ENCODE assay signal across 26 mouse cellular contexts in the genomic region with DNA sequence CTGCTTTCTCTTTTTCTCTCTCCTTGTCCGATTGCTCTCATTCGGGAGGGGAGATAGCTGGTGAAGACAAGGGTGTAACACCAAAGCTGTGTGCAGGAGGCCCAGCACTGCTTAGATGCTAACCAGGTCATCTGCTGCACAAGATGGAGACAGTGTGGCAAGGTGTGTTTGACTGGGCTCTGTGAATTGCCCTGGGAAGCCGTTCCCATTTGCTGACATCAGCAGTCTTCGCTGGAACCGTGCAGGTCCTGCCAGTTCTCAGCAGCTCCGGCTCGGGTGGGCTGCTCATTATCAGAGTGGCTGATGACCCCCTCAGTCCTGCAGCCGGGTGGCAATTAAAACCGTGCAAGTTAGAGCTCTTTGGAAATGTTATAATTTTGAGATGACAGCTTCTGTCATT.
"Had no signal": no experiment of that assay in that cellular context is flagged by ENCODE, and none has a peak within 500 bp of the region (broad histone marks: within the 10 kb centered on the region; RNA-seq: fewer than 3 reads in every experiment).

No protein-coding gene starts in this region.

- H3K4me3 ChIP-seq: gastrocnemius, adult 2 months; heart, adult 2 months; heart, embryonic 13.5 days; heart, embryonic 15.5 days; hindbrain, embryonic 10.5 days; hindbrain, embryonic 12.5 days; layer of hippocampus, adult 2 months; left cerebral cortex, adult 2 months; limb, embryonic 10.5 days; limb, embryonic 12.5 days; liver, embryonic 13.5 days; liver, embryonic 15.5 days had no signal

- H3K4me1 ChIP-seq: heart, embryonic 15.5 days; hindbrain, embryonic 12.5 days; liver, embryonic 13.5 days; liver, embryonic 15.5 days had no signal

- H3K9ac ChIP-seq: heart, embryonic 13.5 days; heart, embryonic 15.5 days; hindbrain, embryonic 12.5 days; limb, embryonic 12.5 days; liver, embryonic 13.5 days; liver, embryonic 15.5 days had no signal

- H3K4me2 ChIP-seq: heart, embryonic 11.5 days; heart, embryonic 13.5 days; heart, embryonic 15.5 days; hindbrain, embryonic 12.5 days; limb, embryonic 12.5 days; liver, embryonic 11.5 days; liver, embryonic 13.5 days; liver, embryonic 15.5 days had no signal

- H3K27ac ChIP-seq: gastrocnemius, adult 2 months; heart, adult 2 months; heart, embryonic 13.5 days; heart, embryonic 15.5 days; hindbrain, embryonic 10.5 days; hindbrain, embryonic 12.5 days; layer of hippocampus, adult 2 months; left cerebral cortex, adult 2 months; limb, embryonic 10.5 days; limb, embryonic 12.5 days; liver, embryonic 13.5 days; liver, embryonic 15.5 days had no signal

- H3K36me3 ChIP-seq: heart, embryonic 13.5 days; heart, embryonic 15.5 days; hindbrain, embryonic 10.5 days; hindbrain, embryonic 12.5 days; limb, embryonic 10.5 days; limb, embryonic 12.5 days had no signal

- DNase-seq: gastrocnemius, adult 2 months; gastrocnemius, postnatal 10 days; gastrocnemius, postnatal 25 days; heart, adult 2 months; heart, postnatal 4 days; kidney, adult 18-20 months; kidney, adult 8-10 months; kidney, postnatal 10 days; kidney, postnatal 25 days; kidney, postnatal 4 days; liver; liver, embryonic 13.5 days had no signal

- H3K9me3 ChIP-seq: heart, embryonic 13.5 days; heart, embryonic 15.5 days; hindbrain, embryonic 10.5 days; hindbrain, embryonic 12.5 days; limb, embryonic 10.5 days; limb, embryonic 12.5 days; liver, embryonic 13.5 days; liver, embryonic 15.5 days had no signal

- H3K27me3 ChIP-seq: heart, embryonic 13.5 days; heart, embryonic 15.5 days; hindbrain, embryonic 12.5 days; limb, embryonic 12.5 days; liver, embryonic 13.5 days; liver, embryonic 15.5 days had no signal

- ATAC-seq: hindbrain, embryonic 16.5 days; inflammation-experienced regulatory T-cells, adult 6 months; intestine, embryonic 16.5 days had no signal
